Mouse (Mus musculus): ENCODE results near the gene Ogfod2.
A peak's percentile ranks its signal among the peaks of the same experiment; 100 is the strongest.

Ogfod2 gene

GRCm38 (mm10) chr5:124150895-124151294, 38.8 kb downstream of the Ogfod2 start:
- DNase-seq (ENCODE audit: low spot score in 2 of 2) = no peak

- no peak for DNase-seq (ENCODE audit: low spot score in 2 of 2)
Measured at GRCm38 (mm10) chr5:124152734-124153133, 40.6 kb downstream of the Ogfod2 start.

GRCm38 (mm10) chr5:124155943-124156342, 43.8 kb downstream of the Ogfod2 start:
- no peak for DNase-seq (ENCODE audit: low spot score in 2 of 2)

- DNase-seq (ENCODE audit: low spot score in 2 of 2) = no peak
Measured at GRCm38 (mm10) chr5:124158305-124158704, 46.2 kb downstream of the Ogfod2 start.

- DNase-seq (ENCODE audit: low spot score in 2 of 2) = no peak
Measured at GRCm38 (mm10) chr5:124159453-124159852, 47.4 kb downstream of the Ogfod2 start.

GRCm38 (mm10) chr5:124161831-124162230, 49.7 kb downstream of the Ogfod2 start:
- no peak for DNase-seq (ENCODE audit: low spot score in 2 of 2)

GRCm38 (mm10) chr5:124162577-124162976, 50.5 kb downstream of the Ogfod2 start:
- peak; percentile 60 to 64 for DNase-seq (ENCODE audit: low spot score in 2 of 2)

GRCm38 (mm10) chr5:124163445-124163844, 51.3 kb downstream of the Ogfod2 start:
- DNase-seq (ENCODE audit: low spot score in 2 of 2) = no peak

All from frontal cortex, postnatal 25 days (tissue).